Mouse (Mus musculus) cerebellum, postnatal 36 days (tissue): ENCODE results near the gene Exoc3l2.
"Not testable (repeated sequence)": the region's sequence is repeated elsewhere in the genome, so short reads cannot be mapped to it uniquely, and the experiment has no call there.

Experiments
- DNase-seq, 2 experiments: peaks; one replicate each; pipeline ENCODE4 v3.0.0; 2021 to 2022; ENCODE audit warnings: mixed read lengths in 2 of 2

Gene Exoc3l2

GRCm38 (mm10) chr7:19494751-19495474 lies 31.8 kb downstream of the Exoc3l2 start:
- DNase-seq, result no peak

GRCm38 (mm10) chr7:19495521-19496213 lies 32.5 kb downstream of the Exoc3l2 start:
- no peak for DNase-seq

GRCm38 (mm10) chr7:19496214-19496555 lies 33.1 kb downstream of the Exoc3l2 start:
- no peak for DNase-seq

- DNase-seq, result no peak
Observed at GRCm38 (mm10) chr7:19498326-19498725, 35.2 kb downstream of the Exoc3l2 start.

- no peak for DNase-seq
Observed at GRCm38 (mm10) chr7:19500420-19501363, 37.6 kb downstream of the Exoc3l2 start.

- no peak for DNase-seq
Observed at GRCm38 (mm10) chr7:19501658-19502057, 38.5 kb downstream of the Exoc3l2 start.

- peak; percentile 62 to 66 for DNase-seq
Observed at GRCm38 (mm10) chr7:19503481-19504068, 40.4 kb downstream of the Exoc3l2 start.

- no peak for DNase-seq
Observed at GRCm38 (mm10) chr7:19506326-19506725, 43.2 kb downstream of the Exoc3l2 start.

- DNase-seq, result peak in 1 of 2 experiments; percentile 38
Observed at GRCm38 (mm10) chr7:19506969-19507611, 44.0 kb downstream of the Exoc3l2 start.

- no peak for DNase-seq
Observed at GRCm38 (mm10) chr7:19507612-19507981, 44.5 kb downstream of the Exoc3l2 start.

- peak; percentile 91 to 95 for DNase-seq
Observed at GRCm38 (mm10) chr7:19508150-19508923, 45.2 kb downstream of the Exoc3l2 start, which contains the start of the genes Bloc1s3 and Trappc6a. TSS of gene Bloc1s3 (minus strand) at chr7:19508367. TSS of gene Trappc6a (plus strand) at chr7:19508395.

GRCm38 (mm10) chr7:19508924-19509568 lies 45.9 kb downstream of the Exoc3l2 start:
- no peak for DNase-seq

- DNase-seq, result no peak
Observed at GRCm38 (mm10) chr7:19509786-19510185, 46.7 kb downstream of the Exoc3l2 start.

GRCm38 (mm10) chr7:19511934-19512333 lies 48.8 kb downstream of the Exoc3l2 start:
- not testable (repeated sequence) for DNase-seq

- DNase-seq, result no peak
Observed at GRCm38 (mm10) chr7:19512353-19512752, 49.2 kb downstream of the Exoc3l2 start.

GRCm38 (mm10) chr7:19517652-19518365 lies 54.7 kb downstream of the Exoc3l2 start, which contains the start of gene Nkpd1:
TSS of gene Nkpd1 (plus strand) at chr7:19517838.
- DNase-seq, result peak; percentile 49 to 64

- no peak for DNase-seq
Observed at GRCm38 (mm10) chr7:19520032-19520431, 56.9 kb downstream of the Exoc3l2 start.

- DNase-seq, result no peak
Observed at GRCm38 (mm10) chr7:19523017-19523756, 60.1 kb downstream of the Exoc3l2 start.

GRCm38 (mm10) chr7:19523757-19524419 lies 60.8 kb downstream of the Exoc3l2 start:
- DNase-seq, result peak in 1 of 2 experiments; percentile 37
